Mouse (Mus musculus): ENCODE measurements at regions not wholly inside any gene's neighbourhood (a gene's known extent, or its start where the extent isn't known, plus 50 kb on each side); places are given as distances from the start of the nearest gene placed in this dataset.

DNA sequence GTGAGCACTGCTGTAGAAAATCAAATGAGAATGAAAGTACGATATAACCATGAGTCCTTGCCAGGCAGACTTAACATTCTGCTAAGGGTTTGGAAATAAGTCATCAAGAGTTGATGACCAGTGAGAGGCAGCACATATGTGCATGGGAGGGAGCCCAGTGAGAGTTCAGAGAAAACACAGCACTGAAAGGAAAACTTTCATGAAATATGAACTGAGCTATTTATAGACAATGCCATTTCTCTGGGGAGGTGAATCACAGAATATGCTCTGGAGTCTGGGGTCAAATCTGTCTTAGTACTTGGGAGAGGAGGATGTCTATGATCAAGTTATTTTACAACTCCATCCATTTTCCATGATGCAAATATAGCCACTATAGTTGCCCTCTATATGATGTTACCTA lies 579.4 kb upstream of the Isx start:
- no peak for ATAC-seq (ENCODE audit: low FRiP score)
- WGBS = 85% methylated on average over 1 of the region's 1 CpGs
- no peak for DNase-seq (ENCODE audit: low spot score)
- H3K4me2 ChIP-seq (replicated peaks; ENCODE audit: low read depth, low read length) = no peak overlapping the region
- no peak overlapping the region for H3K4me3 ChIP-seq (ENCODE audit: low read depth, low read length)
- no peak overlapping the region for H3K9ac ChIP-seq (ENCODE audit: low read depth, low read length)
- no peak overlapping the region for H3K27ac ChIP-seq (ENCODE audit: low read depth, low read length)
- no peaks in the 10 kb centered on the region for H3K4me1 ChIP-seq (replicated peaks; ENCODE audit: control insufficient read depth, insufficient read depth, low read length)
- no peaks in the 10 kb centered on the region for H3K9me3 ChIP-seq (ENCODE audit: control insufficient read depth, low read length)
- H3K36me3 ChIP-seq (ENCODE audit: control insufficient read depth, insufficient read depth, low read length) = no peaks in the 10 kb centered on the region
- H3K27me3 ChIP-seq (ENCODE audit: control insufficient read depth, insufficient read depth, low read length) = no peaks in the 10 kb centered on the region

DNA sequence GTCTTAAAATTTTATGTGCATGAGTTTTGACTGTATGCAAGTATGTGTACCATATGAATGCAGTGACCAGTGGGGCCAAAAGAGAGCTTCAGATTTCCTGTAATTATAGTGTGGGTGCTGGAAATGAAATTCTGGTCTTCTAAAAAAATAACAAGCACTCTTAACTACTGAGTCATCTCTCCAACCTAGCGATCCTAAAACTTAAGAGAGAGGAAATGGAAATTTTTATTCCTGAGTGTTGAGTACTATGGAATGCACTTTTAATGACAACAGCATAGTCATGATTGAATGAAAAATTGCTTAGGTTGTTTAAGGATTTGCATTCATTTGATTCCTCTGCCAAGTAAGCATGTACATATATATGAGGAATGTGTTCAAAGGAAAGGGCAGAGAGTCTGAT lies 575.3 kb upstream of the Isx start:
- WGBS = 88% methylated on average over 1 of the region's 1 CpGs
- Histone ChIP-seq H3K4me2 (replicated peaks; ENCODE audit: low read depth, low read length) (no peak overlapping the region), H3K36me3 (ENCODE audit: control insufficient read depth, insufficient read depth, low read length) (no peaks in the 10 kb centered on the region), H3K9me3 (ENCODE audit: control insufficient read depth, low read length) (no peaks in the 10 kb centered on the region), H3K4me3 (ENCODE audit: low read depth, low read length) (no peak overlapping the region), H3K27ac (ENCODE audit: low read depth, low read length) (no peak overlapping the region), H3K4me1 (replicated peaks; ENCODE audit: control insufficient read depth, insufficient read depth, low read length) (no peaks in the 10 kb centered on the region), H3K27me3 (ENCODE audit: control insufficient read depth, insufficient read depth, low read length) (no peaks in the 10 kb centered on the region), H3K9ac (ENCODE audit: low read depth, low read length) (no peak overlapping the region)
- ATAC-seq (ENCODE audit: low FRiP score) (no peak), DNase-seq (ENCODE audit: low spot score) (no peak)

DNA sequence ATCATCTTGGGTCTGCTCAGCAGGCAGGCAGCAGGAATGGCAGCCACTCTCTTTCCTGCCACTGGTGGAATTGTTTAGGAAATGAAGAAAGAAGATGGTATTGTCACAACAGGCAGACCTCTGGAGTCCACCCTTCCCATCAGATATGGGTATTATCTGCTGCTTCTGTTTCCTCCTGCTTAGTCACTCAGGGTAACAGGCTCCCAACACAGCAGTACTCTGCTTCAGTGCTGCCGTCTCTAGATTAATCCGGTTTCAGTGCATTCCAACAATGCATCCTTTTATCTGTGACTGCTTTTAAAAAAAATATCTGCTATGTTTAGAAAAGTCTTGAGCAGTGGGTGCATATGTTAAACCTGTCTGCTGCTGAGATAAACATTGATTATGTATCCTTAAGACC lies 563.2 kb upstream of the Isx start:
- no peak for ATAC-seq (ENCODE audit: low FRiP score)
- H3K27me3 ChIP-seq (ENCODE audit: control insufficient read depth, insufficient read depth, low read length) = no peaks in the 10 kb centered on the region
- H3K27ac ChIP-seq (ENCODE audit: low read depth, low read length) = no peak overlapping the region
- H3K4me2 ChIP-seq (replicated peaks; ENCODE audit: low read depth, low read length) = no peak overlapping the region
- no peaks in the 10 kb centered on the region for H3K36me3 ChIP-seq (ENCODE audit: control insufficient read depth, insufficient read depth, low read length)
- H3K9me3 ChIP-seq (ENCODE audit: control insufficient read depth, low read length) = no peaks in the 10 kb centered on the region
- no peak overlapping the region for H3K9ac ChIP-seq (ENCODE audit: low read depth, low read length)
- no peak for DNase-seq (ENCODE audit: low spot score)
- WGBS = 70% methylated on average over 2 of the region's 2 CpGs
- no peak overlapping the region for H3K4me3 ChIP-seq (ENCODE audit: low read depth, low read length)
- no peaks in the 10 kb centered on the region for H3K4me1 ChIP-seq (replicated peaks; ENCODE audit: control insufficient read depth, insufficient read depth, low read length)

DNA sequence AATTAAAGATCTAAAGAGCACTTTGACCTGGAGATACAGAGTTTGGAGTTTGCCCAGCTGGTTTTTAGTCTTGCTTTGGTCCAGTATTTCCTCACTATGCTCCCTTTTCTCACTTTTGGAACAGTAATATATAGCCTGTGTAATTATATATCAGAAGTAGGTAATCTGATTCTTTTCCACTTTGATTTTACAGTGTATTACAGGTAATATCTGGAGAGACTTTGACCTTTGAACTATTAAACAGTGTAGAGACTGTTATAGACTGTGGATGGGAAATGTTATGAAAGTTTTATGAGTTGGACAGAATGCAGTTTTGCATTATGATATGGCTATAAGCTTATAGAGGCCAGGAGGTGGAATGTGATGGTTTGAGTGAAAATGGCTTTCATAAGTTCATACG lies 557.6 kb upstream of the Isx start:
- no peak overlapping the region for H3K9ac ChIP-seq (ENCODE audit: low read depth, low read length)
- no peaks in the 10 kb centered on the region for H3K27me3 ChIP-seq (ENCODE audit: control insufficient read depth, insufficient read depth, low read length)
- H3K27ac ChIP-seq (ENCODE audit: low read depth, low read length) = no peak overlapping the region
- WGBS = 93% methylated on average over 1 of the region's 1 CpGs
- no peaks in the 10 kb centered on the region for H3K9me3 ChIP-seq (ENCODE audit: control insufficient read depth, low read length)
- no peak for ATAC-seq (ENCODE audit: low FRiP score)
- no peak overlapping the region for H3K4me2 ChIP-seq (replicated peaks; ENCODE audit: low read depth, low read length)
- DNase-seq (ENCODE audit: low spot score) = no peak
- H3K4me1 ChIP-seq (replicated peaks; ENCODE audit: control insufficient read depth, insufficient read depth, low read length) = no peaks in the 10 kb centered on the region
- H3K4me3 ChIP-seq (ENCODE audit: low read depth, low read length) = no peak overlapping the region
- no peaks in the 10 kb centered on the region for H3K36me3 ChIP-seq (ENCODE audit: control insufficient read depth, insufficient read depth, low read length)

DNA sequence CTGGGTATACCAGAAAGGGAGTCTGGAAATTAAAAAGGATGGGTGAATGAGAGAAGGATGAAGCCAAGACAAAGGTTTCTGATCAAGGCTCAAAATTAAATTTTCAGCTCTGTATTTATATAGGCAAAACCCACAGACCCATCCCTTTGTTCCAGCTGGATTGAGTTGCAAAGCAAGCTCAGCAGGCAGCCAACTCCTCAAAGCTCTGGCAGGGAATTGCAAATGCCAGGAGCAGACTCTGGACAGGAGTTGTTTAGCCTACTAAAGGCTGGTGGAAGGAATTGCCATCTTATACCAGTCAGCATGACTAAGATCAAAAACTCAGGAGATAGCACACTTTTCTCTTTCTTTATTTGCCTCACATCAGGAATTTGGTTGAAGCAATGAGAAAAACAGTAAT lies 545.5 kb upstream of the Isx start:
- ATAC-seq (ENCODE audit: low FRiP score) = no peak
- Histone ChIP-seq H3K4me1 (replicated peaks; ENCODE audit: control insufficient read depth, insufficient read depth, low read length) (no peaks in the 10 kb centered on the region), H3K9ac (ENCODE audit: low read depth, low read length) (no peak overlapping the region), H3K27ac (ENCODE audit: low read depth, low read length) (no peak overlapping the region), H3K4me2 (replicated peaks; ENCODE audit: low read depth, low read length) (no peak overlapping the region), H3K36me3 (ENCODE audit: control insufficient read depth, insufficient read depth, low read length) (no peaks in the 10 kb centered on the region), H3K4me3 (ENCODE audit: low read depth, low read length) (no peak overlapping the region), H3K9me3 (ENCODE audit: control insufficient read depth, low read length) (no peaks in the 10 kb centered on the region), H3K27me3 (ENCODE audit: control insufficient read depth, insufficient read depth, low read length) (no peaks in the 10 kb centered on the region)
- peak; percentile 1 for DNase-seq (ENCODE audit: low spot score)

DNA sequence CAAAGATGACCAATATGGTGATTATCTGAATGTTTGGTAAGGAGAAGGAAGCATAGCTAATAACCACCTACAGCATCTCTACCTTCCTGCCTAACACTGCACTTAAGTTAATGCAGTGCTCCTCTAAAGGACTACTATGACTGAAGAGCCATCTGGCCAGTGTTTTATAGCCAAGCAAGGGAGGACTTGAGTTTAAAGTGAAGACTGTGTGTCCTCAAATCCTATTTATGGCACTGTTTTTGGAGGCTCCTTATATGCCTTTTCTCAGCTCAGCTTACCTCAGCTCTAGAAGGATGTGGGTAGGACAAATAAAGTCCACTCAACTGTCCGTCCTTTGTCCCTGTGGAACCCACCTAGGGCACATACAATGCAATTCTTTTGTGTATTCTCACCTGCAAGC lies 529.0 kb upstream of the Isx start:
- H3K9ac ChIP-seq (ENCODE audit: low read depth, low read length) = no peak overlapping the region
- no peak overlapping the region for H3K27ac ChIP-seq (ENCODE audit: low read depth, low read length)
- no peaks in the 10 kb centered on the region for H3K36me3 ChIP-seq (ENCODE audit: control insufficient read depth, insufficient read depth, low read length)
- no peaks in the 10 kb centered on the region for H3K27me3 ChIP-seq (ENCODE audit: control insufficient read depth, insufficient read depth, low read length)
- H3K4me3 ChIP-seq (ENCODE audit: low read depth, low read length) = no peak overlapping the region
- H3K4me2 ChIP-seq (replicated peaks; ENCODE audit: low read depth, low read length) = no peak overlapping the region
- H3K4me1 ChIP-seq (replicated peaks; ENCODE audit: control insufficient read depth, insufficient read depth, low read length) = no peaks in the 10 kb centered on the region
- 82% methylated on average over 1 of the region's 1 CpGs for WGBS
- H3K9me3 ChIP-seq (ENCODE audit: control insufficient read depth, low read length) = no peaks in the 10 kb centered on the region
- DNase-seq (ENCODE audit: low spot score) = no peak
- no peak for ATAC-seq (ENCODE audit: low FRiP score)

Data from hindbrain, embryonic 11.5 days (tissue).